Mouse (Mus musculus) lung, adult 2 months (tissue): ENCODE measurements around the gene Sart1.

Experiments
- CTCF ChIP-seq: fragments of 200-500 bp; IDR thresholded peaks from 2 replicates; pipeline ENCODE4 v1.5.1; 2011; ENCODE audit warnings: mild to moderate bottlenecking, low read length, control low read depth; ENCODE audit not compliant: insufficient read depth
- POLR2A ChIP-seq: fragments of 200-500 bp; IDR thresholded peaks from 2 replicates; pipeline ENCODE4 v1.6.1; 2011; ENCODE audit warnings: low read depth, mild to moderate bottlenecking, control low read depth, low read length, borderline replicate concordance; ENCODE audit errors: extremely low read depth

GRCm38 (mm10) chr19:5390416-5390815, 1.9 kb upstream of the Sart1 start:
- TF ChIP-seq CTCF (no peak), POLR2A (no peak)
